Mouse (Mus musculus): Measurements from ENCODE around the gene Ttf1.

DNA sequence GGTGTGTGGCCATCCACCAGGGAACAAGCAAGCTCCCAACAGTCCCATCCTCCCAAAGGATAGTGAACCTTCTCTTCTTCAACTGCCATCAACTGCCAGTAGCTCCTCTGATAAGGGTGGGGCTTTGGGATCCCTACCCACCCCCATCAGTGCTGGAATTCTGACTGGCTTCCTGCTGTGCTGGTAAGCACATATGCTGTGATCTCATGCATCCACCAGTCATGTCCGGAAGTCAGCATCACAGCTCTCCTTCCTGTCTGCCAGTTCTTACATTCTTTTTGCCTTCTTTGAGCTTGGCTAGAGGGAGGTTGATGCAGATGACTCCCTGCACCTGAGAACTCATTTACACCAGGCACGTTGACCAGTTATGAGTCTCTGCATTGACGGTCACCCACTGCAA lies 62.4 kb downstream of the Ttf1 start:
- no peak for TF ChIP-seq CTCF (IDR thresholded peaks at IDR 0.05; ENCODE audit: low read depth)
- TF ChIP-seq EP300 (IDR thresholded peaks at IDR 0.05; ENCODE audit: low read depth): no peak
